Mouse (Mus musculus): ENCODE results near the gene Calm5. TPM values are rescaled to one million over a fixed set of nuclear protein-coding genes. Genes with fewer than 3 reads are reported as not detected.
"Not testable (repeated sequence)": the region's sequence is repeated elsewhere in the genome, so short reads cannot be mapped to it uniquely, and the experiment has no call there.

Calm5 gene
- total and polyA plus RNA-seq, 2 experiments from 2014 or later: not detected

- no peak for ATAC-seq
- TF ChIP-seq CTCF (IDR thresholded peaks at IDR 0.05; ENCODE audit: low read depth): no peak
- Histone ChIP-seq H3K27ac (no peak overlapping the region), H3K27me3 (ENCODE audit: insufficient read depth, low read length) (0 out of 2 replicates have a peak, but pooled peaks cover 8% of the 10 kb centered on the region), H3K36me3 (ENCODE audit: insufficient read depth, low read length) (no peaks in the 10 kb centered on the region), H3K9ac (replicated peaks; ENCODE audit: low read length) (no peak overlapping the region), H3K4me2 (ENCODE audit: low read depth, low read length) (no peak overlapping the region), H3K4me1 (ENCODE audit: insufficient read depth, low read length) (no peaks in the 10 kb centered on the region), H3K4me3 (ENCODE audit: low read length) (no peak overlapping the region), H3K9me3 (ENCODE audit: low read length) (no peaks in the 10 kb centered on the region)
- DNase-seq (ENCODE audit: low spot score): no peak
- 81% methylated on average over 8 of the region's 8 CpGs for WGBS
Measured at GRCm38 (mm10) chr13:3894549-3894948, 40.6 kb downstream of the Calm5 start.

- no peaks in the 10 kb centered on the region for H3K9me3 ChIP-seq (ENCODE audit: low read length)
- no peak overlapping the region for H3K27ac ChIP-seq
- WGBS: 83% methylated on average over 8 of the region's 8 CpGs
- ATAC-seq: no peak
- H3K9ac ChIP-seq (replicated peaks; ENCODE audit: low read length): no peak overlapping the region
- DNase-seq (ENCODE audit: low spot score): no peak
- H3K27me3 ChIP-seq (ENCODE audit: insufficient read depth, low read length): 0 out of 2 replicates have a peak, but pooled peaks cover 8% of the 10 kb centered on the region
- H3K36me3 ChIP-seq (ENCODE audit: insufficient read depth, low read length): no peaks in the 10 kb centered on the region
- H3K4me2 ChIP-seq (ENCODE audit: low read depth, low read length): no peak overlapping the region
- H3K4me3 ChIP-seq (ENCODE audit: low read length): no peak overlapping the region
- no peak for TF ChIP-seq CTCF (IDR thresholded peaks at IDR 0.05; ENCODE audit: low read depth)
- no peaks in the 10 kb centered on the region for H3K4me1 ChIP-seq (ENCODE audit: insufficient read depth, low read length)
Measured at GRCm38 (mm10) chr13:3895397-3895980, 41.5 kb downstream of the Calm5 start.

GRCm38 (mm10) chr13:3896032-3896431 is 42.1 kb downstream of the Calm5 start:
- no peak overlapping the region for H3K9ac ChIP-seq (replicated peaks; ENCODE audit: low read length)
- no peak overlapping the region for H3K4me3 ChIP-seq (ENCODE audit: low read length)
- no peak for DNase-seq (ENCODE audit: low spot score)
- no peak for TF ChIP-seq CTCF (IDR thresholded peaks at IDR 0.05; ENCODE audit: low read depth)
- H3K9me3 ChIP-seq (ENCODE audit: low read length): no peaks in the 10 kb centered on the region
- no peak overlapping the region for H3K27ac ChIP-seq
- ATAC-seq: no peak
- H3K4me1 ChIP-seq (ENCODE audit: insufficient read depth, low read length): no peaks in the 10 kb centered on the region
- H3K4me2 ChIP-seq (ENCODE audit: low read depth, low read length): no peak overlapping the region
- 0 out of 2 replicates have a peak, but pooled peaks cover 8% of the 10 kb centered on the region for H3K27me3 ChIP-seq (ENCODE audit: insufficient read depth, low read length)
- WGBS: 93% methylated on average over 6 of the region's 6 CpGs
- no peaks in the 10 kb centered on the region for H3K36me3 ChIP-seq (ENCODE audit: insufficient read depth, low read length)

- Histone ChIP-seq H3K4me3 (ENCODE audit: low read length) (no peak overlapping the region), H3K4me2 (ENCODE audit: low read depth, low read length) (no peak overlapping the region), H3K9me3 (ENCODE audit: low read length) (no peaks in the 10 kb centered on the region), H3K27me3 (ENCODE audit: insufficient read depth, low read length) (0 out of 2 replicates have a peak, but pooled peaks cover 7% of the 10 kb centered on the region), H3K27ac (no peak overlapping the region), H3K36me3 (ENCODE audit: insufficient read depth, low read length) (no peaks in the 10 kb centered on the region), H3K4me1 (ENCODE audit: insufficient read depth, low read length) (no peaks in the 10 kb centered on the region), H3K9ac (replicated peaks; ENCODE audit: low read length) (no peak overlapping the region)
- WGBS: 37% methylated on average over 5 of the region's 5 CpGs
- DNase-seq (ENCODE audit: low spot score) (peak; percentile 88), ATAC-seq (0 out of 2 replicates have a peak, but pooled peaks have one; percentile 31)
- peak; percentile 95 for TF ChIP-seq CTCF (IDR thresholded peaks at IDR 0.05; ENCODE audit: low read depth)
Measured at GRCm38 (mm10) chr13:3896913-3897312, 42.9 kb downstream of the Calm5 start.

GRCm38 (mm10) chr13:3898202-3898601 is 44.2 kb downstream of the Calm5 start:
- 97% methylated on average over 5 of the region's 5 CpGs for WGBS
- not testable (repeated sequence) for H3K9me3 ChIP-seq (ENCODE audit: low read length); H3K27ac ChIP-seq; ATAC-seq; DNase-seq (ENCODE audit: low spot score); H3K4me2 ChIP-seq (ENCODE audit: low read depth, low read length); H3K4me1 ChIP-seq (ENCODE audit: insufficient read depth, low read length); H3K9ac ChIP-seq (replicated peaks; ENCODE audit: low read length); H3K36me3 ChIP-seq (ENCODE audit: insufficient read depth, low read length); H3K27me3 ChIP-seq (ENCODE audit: insufficient read depth, low read length); H3K4me3 ChIP-seq (ENCODE audit: low read length)

- no peak for DNase-seq (ENCODE audit: low spot score)
- no peaks in the 10 kb centered on the region for H3K36me3 ChIP-seq (ENCODE audit: insufficient read depth, low read length)
- no peaks in the 10 kb centered on the region for H3K27me3 ChIP-seq (ENCODE audit: insufficient read depth, low read length)
- WGBS: 90% methylated on average over 9 of the region's 9 CpGs
- TF ChIP-seq CTCF (IDR thresholded peaks at IDR 0.05; ENCODE audit: low read depth): no peak
- ATAC-seq: no peak
- no peak overlapping the region for H3K9ac ChIP-seq (replicated peaks; ENCODE audit: low read length)
- no peak overlapping the region for H3K4me2 ChIP-seq (ENCODE audit: low read depth, low read length)
- no peak overlapping the region for H3K4me3 ChIP-seq (ENCODE audit: low read length)
- no peaks in the 10 kb centered on the region for H3K4me1 ChIP-seq (ENCODE audit: insufficient read depth, low read length)
- H3K27ac ChIP-seq: no peak overlapping the region
- H3K9me3 ChIP-seq (ENCODE audit: low read length): no peaks in the 10 kb centered on the region
Measured at GRCm38 (mm10) chr13:3899301-3899700, 45.3 kb downstream of the Calm5 start.

Other genes starting within 250 kb of the Calm5 start
- 25.4 and 36.7 TPM in 2 replicates for gene Fam208b, start 243.1 kb upstream of the Calm5 start, total RNA-seq (2014; rRNA removed)
- gene Fam208b, start 243.1 kb upstream of the Calm5 start, polyA plus RNA-seq (2015; fragmentation: Nextera tagmentation; extraction: Ambion mirVana): 8.4 and 9.9 TPM in 2 replicates
- 16.6 and 17.3 TPM in 2 replicates for gene Asb13, start 220.1 kb upstream of the Calm5 start, total RNA-seq (2014; rRNA removed)
- 14.1 and 16.5 TPM in 2 replicates for gene Asb13, start 220.1 kb upstream of the Calm5 start, polyA plus RNA-seq (2015; fragmentation: Nextera tagmentation; extraction: Ambion mirVana)
- gene Calml3, start 49.9 kb upstream of the Calm5 start, total RNA-seq (2014; rRNA removed): not detected in 2 replicates
- gene Calml3, start 49.9 kb upstream of the Calm5 start, polyA plus RNA-seq (2015; fragmentation: Nextera tagmentation; extraction: Ambion mirVana): not detected in 2 replicates
- gene Calm4, start 16.4 kb upstream of the Calm5 start, total RNA-seq (2014; rRNA removed): not detected in 2 replicates
- 0.16 TPM in 1 of 2 replicates, not detected in the other for gene Calm4, start 16.4 kb upstream of the Calm5 start, polyA plus RNA-seq (2015; fragmentation: Nextera tagmentation; extraction: Ambion mirVana)
- gene Net1, start 64.0 kb downstream of the Calm5 start, total RNA-seq (2014; rRNA removed): 11.7 and 12.1 TPM in 2 replicates
- gene Net1, start 64.0 kb downstream of the Calm5 start, polyA plus RNA-seq (2015; fragmentation: Nextera tagmentation; extraction: Ambion mirVana): 12.7 and 12.8 TPM in 2 replicates
- not detected in 2 replicates for gene Tubal3, start 64.1 kb downstream of the Calm5 start, total RNA-seq (2014; rRNA removed)
- gene Tubal3, start 64.1 kb downstream of the Calm5 start, polyA plus RNA-seq (2015; fragmentation: Nextera tagmentation; extraction: Ambion mirVana): not detected in 2 replicates
- gene Ucn3, start 91.2 kb downstream of the Calm5 start, total RNA-seq (2014; rRNA removed): 0.18 TPM in 1 of 2 replicates, not detected in the other
- 0.29 and 0.55 TPM in 2 replicates for gene Ucn3, start 91.2 kb downstream of the Calm5 start, polyA plus RNA-seq (2015; fragmentation: Nextera tagmentation; extraction: Ambion mirVana)
- 0.93 and 1.7 TPM in 2 replicates for gene Akr1c14, start 194.8 kb downstream of the Calm5 start, total RNA-seq (2014; rRNA removed)
- 0.83 and 1.4 TPM in 2 replicates for gene Akr1c14, start 194.8 kb downstream of the Calm5 start, polyA plus RNA-seq (2015; fragmentation: Nextera tagmentation; extraction: Ambion mirVana)

Data from hindbrain, postnatal 0 days (tissue).